Mouse (Mus musculus) olfactory bulb, adult 2 months (tissue): ENCODE data around the gene Wnk2.

Experiments used
- CTCF ChIP-seq: fragments of 200-500 bp; IDR thresholded peaks from 2 replicates; pipeline ENCODE4 v1.5.1; 2012; ENCODE audit warnings: low read depth, mild to moderate bottlenecking, low read length, moderate library complexity; ENCODE audit not compliant: insufficient read depth
- POLR2A ChIP-seq: fragments of 200-500 bp; IDR thresholded peaks from 2 replicates; pipeline ENCODE4 v1.6.1; 2012; ENCODE audit warnings: mild to moderate bottlenecking, low read depth, low read length, moderate library complexity; ENCODE audit not compliant: insufficient read depth

GRCm38 (mm10) chr13:49114116-49114515, 33.7 kb downstream of the Wnk2 start:
- TF ChIP-seq CTCF = no peak
- TF ChIP-seq POLR2A = no peak
